In genomic region chrX:12134541-12134940, GRCm38 (mm10) we compare ENCODE assay signal across 8 mouse cellular contexts. TPM values are rescaled to one million over a fixed set of nuclear protein-coding genes. Genes with fewer than 3 reads are reported as not detected.
DNase-seq lines count a peak whose midpoint lies in the region; ATAC-seq lines count a peak whose summit lies in the region.

No protein-coding gene starts in this region.

- 5% methylated on average over 19 of the region's 19 CpGs for WGBS in embryonic facial prominence, embryonic 15.5 days

- no peaks in the 10 kb centered on the region for H3K36me3 ChIP-seq in embryonic facial prominence, embryonic 15.5 days

- peak overlapping the region; percentile 71 for H3K4me2 ChIP-seq in embryonic facial prominence, embryonic 15.5 days (replicated peaks)

- H3K4me3 ChIP-seq in embryonic facial prominence, embryonic 15.5 days (replicated peaks) = peak overlapping the region; percentile 41; the same call in 1 of the 2 replicates

- peak; percentile 55 for DNase-seq in ZHBTc4 (ENCODE audit: low read depth, low spot score)
- peak; percentile 73 for DNase-seq in heart, postnatal 10 days
- peak; percentile 72 to 85 for DNase-seq in kidney, postnatal 4 days
- peak; percentile 73 to 76 for DNase-seq in spleen, postnatal 36 days (ENCODE audit: low spot score in 2 of 2)
- no peak for DNase-seq in urinary bladder, postnatal 10 days (ENCODE audit: low spot score)

- peak overlapping the region; percentile 84; the same call in 1 of the 2 replicates for H3K27ac ChIP-seq in embryonic facial prominence, embryonic 15.5 days (replicated peaks)

- peaks cover 80% of the 10 kb centered on the region for H3K27me3 ChIP-seq in embryonic facial prominence, embryonic 15.5 days

- peaks cover 41% of the 10 kb centered on the region for H3K4me1 ChIP-seq in embryonic facial prominence, embryonic 15.5 days

- intact Hi-C loops in heart, postnatal 10 days (cut with DNase I) = loop anchor here (1.0 kb wide), 1 partner anchor 46 kb away; no protein-coding TSS in a partner anchor

- H3K9ac ChIP-seq in embryonic facial prominence, embryonic 15.5 days = no peak overlapping the region

- no peaks in the 10 kb centered on the region for H3K9me3 ChIP-seq in embryonic facial prominence, embryonic 15.5 days (replicated peaks)

- ATAC-seq in CD4-positive, CD25-positive, alpha-beta regulatory T cell, adult 4 months = peak; percentile 55
- peak; percentile 48; the same call in 1 of the 2 replicates for ATAC-seq in embryonic facial prominence, embryonic 15.5 days (ENCODE audit: insufficient number of reproducible peaks, low FRiP score, low TSS enrichment, low read depth)
- ATAC-seq in megakaryocyte progenitor cell, adult 5-6 weeks (replicated peaks; ENCODE audit: poor library complexity) = peak; percentile 59

RNA-seq across cellular contexts. Expression of gene Bcor, which starts 25.6 kb away (rescaled TPM):
- polyA plus RNA-seq in CD4-positive, CD25-positive, alpha-beta regulatory T cell, adult 4 months (2017; shearing (Covaris generic)) = 10 to 100 TPM; 24.2 to 26.1 TPM
- 13.9 and 14.5 TPM in 2 replicates for polyA plus RNA-seq in embryonic facial prominence, embryonic 15.5 days (2015; fragmentation: Nextera tagmentation; extraction: Ambion mirVana)
- 10 to 100 TPM; 26.4 to 38.5 TPM for total RNA-seq in heart, postnatal 10 days (2021)
- total RNA-seq in megakaryocyte progenitor cell, adult 5-6 weeks (2015) = 35.3 and 42.7 TPM in 2 replicates
- 24.7 and 29.1 TPM in 2 replicates for total RNA-seq in megakaryocyte progenitor cell, adult 5-6 weeks (2017)
